In genomic region chr8:110079282-110080221, GRCm38 (mm10) we compare ENCODE assay signal across 8 mouse cellular contexts. TPM values are rescaled to one million over a fixed set of nuclear protein-coding genes. Genes with fewer than 3 reads are reported as not detected.
A peak's percentile ranks its signal among the peaks of the same experiment; 100 is the strongest.
DNase-seq lines count a peak whose midpoint lies in the region; ATAC-seq lines count a peak whose summit lies in the region.

Zfp612 (plus strand) TSS chr8:110079746.

- H3K27ac ChIP-seq in embryonic facial prominence, embryonic 10.5 days (replicated peaks): peak within 1 kb of the TSS; percentile 80
- no peak within 1 kb of the TSS for H3K27ac ChIP-seq in limb, embryonic 13.5 days
- peak within 1 kb of the TSS; percentile 52 for H3K27ac ChIP-seq in midbrain, embryonic 14.5 days (replicated peaks; ENCODE audit: low read depth, low read length)

- H3K4me1 ChIP-seq in embryonic facial prominence, embryonic 10.5 days: peaks cover 19% of the 10 kb centered on the region
- peaks cover 12% of the 10 kb centered on the region for H3K4me1 ChIP-seq in limb, embryonic 13.5 days
- H3K4me1 ChIP-seq in midbrain, embryonic 14.5 days (ENCODE audit: control insufficient read depth, insufficient read depth, low read length): peaks cover 17% of the 10 kb centered on the region

- peak within 1 kb of the TSS; percentile 83 for H3K4me3 ChIP-seq in embryonic facial prominence, embryonic 10.5 days
- peak within 1 kb of the TSS; percentile 72 for H3K4me3 ChIP-seq in limb, embryonic 13.5 days
- H3K4me3 ChIP-seq in midbrain, embryonic 14.5 days (replicated peaks; ENCODE audit: low read depth, low read length): peak within 1 kb of the TSS; percentile 75

- H3K9ac ChIP-seq in limb, embryonic 13.5 days: peak within 1 kb of the TSS; percentile 82
- peak within 1 kb of the TSS; percentile 81 for H3K9ac ChIP-seq in midbrain, embryonic 14.5 days (replicated peaks; ENCODE audit: low read length)

- ATAC-seq in limb, embryonic 13.5 days (ENCODE audit: low FRiP score, low read depth): peak; percentile 90
- peak; percentile 92 for ATAC-seq in midbrain, embryonic 14.5 days (ENCODE audit: low FRiP score, low TSS enrichment)

- 8% methylated on average over 54 of the region's 54 CpGs for WGBS in embryonic facial prominence, embryonic 10.5 days
- 7% methylated on average over 51 of the region's 54 CpGs for WGBS in limb, embryonic 13.5 days
- 6% methylated on average over 54 of the region's 54 CpGs for WGBS in midbrain, embryonic 14.5 days

- H3K9me3 ChIP-seq in embryonic facial prominence, embryonic 10.5 days: no peaks in the 10 kb centered on the region
- no peaks in the 10 kb centered on the region for H3K9me3 ChIP-seq in limb, embryonic 13.5 days
- no peaks in the 10 kb centered on the region for H3K9me3 ChIP-seq in midbrain, embryonic 14.5 days (ENCODE audit: control insufficient read depth, low read length)

- H3K27me3 ChIP-seq in embryonic facial prominence, embryonic 10.5 days (replicated peaks; ENCODE audit: low read depth, poor library complexity, severe bottlenecking): no peaks in the 10 kb centered on the region; the same call in 1 of the 2 replicates
- H3K27me3 ChIP-seq in limb, embryonic 13.5 days: peaks cover 9% of the 10 kb centered on the region; the same call in 1 of the 2 replicates
- H3K27me3 ChIP-seq in midbrain, embryonic 14.5 days (ENCODE audit: control insufficient read depth, insufficient read depth, low read length): no peaks in the 10 kb centered on the region

- peaks cover 17% of the 10 kb centered on the region for H3K36me3 ChIP-seq in embryonic facial prominence, embryonic 10.5 days (replicated peaks)
- H3K36me3 ChIP-seq in limb, embryonic 13.5 days: peaks cover 16% of the 10 kb centered on the region
- H3K36me3 ChIP-seq in midbrain, embryonic 14.5 days (ENCODE audit: control insufficient read depth, insufficient read depth, low read length): peaks cover 21% of the 10 kb centered on the region

- peak; percentile 54 for DNase-seq in layer of hippocampus, adult 11-12 months (ENCODE audit: low spot score)
- no peak for DNase-seq in layer of hippocampus, adult 9-10 months (ENCODE audit: low spot score)
- peak; percentile 81 for DNase-seq in embryonic facial prominence, embryonic 10.5 days (ENCODE audit: low spot score)
- peak; percentile 17 to 35 for DNase-seq in heart, adult 9 months (ENCODE audit: low spot score in 2 of 2)
- peak; percentile 52 to 67 for DNase-seq in kidney, adult 8-10 months
- peak; percentile 89 for DNase-seq in midbrain, embryonic 14.5 days
- peak; percentile 8 to 12 for DNase-seq in spleen, postnatal 36 days (ENCODE audit: low spot score in 2 of 2)

- H3K4me2 ChIP-seq in limb, embryonic 13.5 days (replicated peaks): peak within 1 kb of the TSS; percentile 90
- H3K4me2 ChIP-seq in midbrain, embryonic 14.5 days (ENCODE audit: low read length): peak within 1 kb of the TSS; percentile 88

RNA-seq across cellular contexts. Expression of gene Zfp612, which starts in this region (rescaled TPM):
- 8.1 and 8.7 TPM in 2 replicates for polyA plus RNA-seq in embryonic facial prominence, embryonic 10.5 days (2016; fragmentation: Nextera tagmentation; extraction: Ambion mirVana)
- 12.5 and 12.6 TPM in 2 replicates for polyA plus RNA-seq in limb, embryonic 13.5 days (2015; fragmentation: Nextera tagmentation; extraction: Ambion mirVana)
- 18.3 and 21.0 TPM in 2 replicates for polyA plus RNA-seq in midbrain, embryonic 14.5 days (2014; fragmentation: Nextera tagmentation; extraction: Ambion mirVana)
